Mouse (Mus musculus): ENCODE measurements around the gene Frem2. TPM values are rescaled to one million over a fixed set of nuclear protein-coding genes. Genes with fewer than 3 reads are reported as not detected.

The Frem2 gene
- polyA plus RNA-seq, 1 experiment, result 0.02 TPM

- no peak for TF ChIP-seq TAL1 (IDR thresholded peaks at IDR 0.05; ENCODE audit: low read length)
- TF ChIP-seq GATA1 (IDR thresholded peaks at IDR 0.05; ENCODE audit: low read length), result no peak
- no peak overlapping the region for H3K4me3 ChIP-seq (replicated peaks)
- no peaks in the 10 kb centered on the region for H3K4me1 ChIP-seq (ENCODE audit: control insufficient read depth)
- no peaks in the 10 kb centered on the region for H3K9me3 ChIP-seq (ENCODE audit: control insufficient read depth, low read length)
- no peaks in the 10 kb centered on the region; the same call in 1 of the 2 replicates for H3K36me3 ChIP-seq (ENCODE audit: control insufficient read depth)
- H3K27me3 ChIP-seq (ENCODE audit: control insufficient read depth), result no peaks in the 10 kb centered on the region
Observed at GRCm38 (mm10) chr3:53532091-53532490, 125.1 kb downstream of the Frem2 start.

- no peaks in the 10 kb centered on the region for H3K4me1 ChIP-seq (ENCODE audit: control insufficient read depth)
- TF ChIP-seq TAL1 (IDR thresholded peaks at IDR 0.05; ENCODE audit: low read length), result no peak
- TF ChIP-seq GATA1 (IDR thresholded peaks at IDR 0.05; ENCODE audit: low read length), result no peak
- no peaks in the 10 kb centered on the region for H3K27me3 ChIP-seq (ENCODE audit: control insufficient read depth)
- H3K36me3 ChIP-seq (ENCODE audit: control insufficient read depth), result no peaks in the 10 kb centered on the region
- no peak overlapping the region for H3K4me3 ChIP-seq (replicated peaks)
- H3K9me3 ChIP-seq (ENCODE audit: control insufficient read depth, low read length), result no peaks in the 10 kb centered on the region
Observed at GRCm38 (mm10) chr3:53530305-53530704, 126.8 kb downstream of the Frem2 start.

- no peaks in the 10 kb centered on the region for H3K4me1 ChIP-seq (ENCODE audit: control insufficient read depth)
- no peak overlapping the region for H3K4me3 ChIP-seq (replicated peaks)
- TF ChIP-seq GATA1 (IDR thresholded peaks at IDR 0.05; ENCODE audit: low read length), result no peak
- TF ChIP-seq TAL1 (IDR thresholded peaks at IDR 0.05; ENCODE audit: low read length), result no peak
- H3K36me3 ChIP-seq (ENCODE audit: control insufficient read depth), result no peaks in the 10 kb centered on the region
- no peaks in the 10 kb centered on the region for H3K9me3 ChIP-seq (ENCODE audit: control insufficient read depth, low read length)
- no peaks in the 10 kb centered on the region for H3K27me3 ChIP-seq (ENCODE audit: control insufficient read depth)
Observed at GRCm38 (mm10) chr3:53525737-53526136, 131.4 kb downstream of the Frem2 start.

- Histone ChIP-seq H3K27me3 (ENCODE audit: control insufficient read depth) (no peaks in the 10 kb centered on the region), H3K36me3 (ENCODE audit: control insufficient read depth) (no peaks in the 10 kb centered on the region), H3K4me3 (replicated peaks) (no peak overlapping the region), H3K9me3 (ENCODE audit: control insufficient read depth, low read length) (no peaks in the 10 kb centered on the region), H3K4me1 (ENCODE audit: control insufficient read depth) (no peaks in the 10 kb centered on the region)
- TF ChIP-seq TAL1 (IDR thresholded peaks at IDR 0.05; ENCODE audit: low read length) (no peak), GATA1 (IDR thresholded peaks at IDR 0.05; ENCODE audit: low read length) (no peak)
Observed at GRCm38 (mm10) chr3:53522794-53523193, 134.4 kb downstream of the Frem2 start.

- Histone ChIP-seq H3K36me3 (ENCODE audit: control insufficient read depth) (no peaks in the 10 kb centered on the region), H3K4me1 (ENCODE audit: control insufficient read depth) (no peaks in the 10 kb centered on the region), H3K9me3 (ENCODE audit: control insufficient read depth, low read length) (no peaks in the 10 kb centered on the region), H3K27me3 (ENCODE audit: control insufficient read depth) (no peaks in the 10 kb centered on the region), H3K4me3 (replicated peaks) (no peak overlapping the region)
- TF ChIP-seq GATA1 (IDR thresholded peaks at IDR 0.05; ENCODE audit: low read length) (no peak), TAL1 (IDR thresholded peaks at IDR 0.05; ENCODE audit: low read length) (no peak)
Observed at GRCm38 (mm10) chr3:53514221-53515065, 142.7 kb downstream of the Frem2 start.

- H3K4me1 ChIP-seq (ENCODE audit: control insufficient read depth), result no peaks in the 10 kb centered on the region
- H3K27me3 ChIP-seq (ENCODE audit: control insufficient read depth), result no peaks in the 10 kb centered on the region
- TF ChIP-seq TAL1 (IDR thresholded peaks at IDR 0.05; ENCODE audit: low read length), result no peak
- no peaks in the 10 kb centered on the region for H3K36me3 ChIP-seq (ENCODE audit: control insufficient read depth)
- no peaks in the 10 kb centered on the region for H3K9me3 ChIP-seq (ENCODE audit: control insufficient read depth, low read length)
- H3K4me3 ChIP-seq (replicated peaks), result no peak overlapping the region
Observed at GRCm38 (mm10) chr3:53513096-53513495, 144.1 kb downstream of the Frem2 start.

- Histone ChIP-seq H3K27me3 (ENCODE audit: control insufficient read depth) (no peaks in the 10 kb centered on the region), H3K4me1 (ENCODE audit: control insufficient read depth) (no peaks in the 10 kb centered on the region), H3K36me3 (ENCODE audit: control insufficient read depth) (no peaks in the 10 kb centered on the region), H3K9me3 (ENCODE audit: control insufficient read depth, low read length) (no peaks in the 10 kb centered on the region), H3K4me3 (replicated peaks) (no peak overlapping the region)
- TF ChIP-seq GATA1 (IDR thresholded peaks at IDR 0.05; ENCODE audit: low read length), result no peak
- no peak for TF ChIP-seq TAL1 (IDR thresholded peaks at IDR 0.05; ENCODE audit: low read length)
Observed at GRCm38 (mm10) chr3:53502428-53502827, 154.7 kb downstream of the Frem2 start.

- Histone ChIP-seq H3K4me3 (replicated peaks) (no peak overlapping the region), H3K4me1 (ENCODE audit: control insufficient read depth) (no peaks in the 10 kb centered on the region), H3K9me3 (ENCODE audit: control insufficient read depth, low read length) (no peaks in the 10 kb centered on the region), H3K27me3 (ENCODE audit: control insufficient read depth) (no peaks in the 10 kb centered on the region), H3K36me3 (ENCODE audit: control insufficient read depth) (no peaks in the 10 kb centered on the region)
- TF ChIP-seq TAL1 (IDR thresholded peaks at IDR 0.05; ENCODE audit: low read length) (no peak), GATA1 (IDR thresholded peaks at IDR 0.05; ENCODE audit: low read length) (no peak)
Observed at GRCm38 (mm10) chr3:53498351-53498905, 158.7 kb downstream of the Frem2 start.

GRCm38 (mm10) chr3:53488353-53488752, 168.8 kb downstream of the Frem2 start, which contains the start of gene Stoml3:
Gene Stoml3, plus strand, starts transcription at chr3:53488653.
- Histone ChIP-seq H3K36me3 (ENCODE audit: control insufficient read depth) (no peaks in the 10 kb centered on the region), H3K4me3 (replicated peaks) (no peak within 1 kb of the TSS), H3K27me3 (ENCODE audit: control insufficient read depth) (no peaks in the 10 kb centered on the region), H3K4me1 (ENCODE audit: control insufficient read depth) (no peaks in the 10 kb centered on the region), H3K9me3 (ENCODE audit: control insufficient read depth, low read length) (no peaks in the 10 kb centered on the region)
- TF ChIP-seq TAL1 (IDR thresholded peaks at IDR 0.05; ENCODE audit: low read length), result no peak
- no peak for TF ChIP-seq GATA1 (IDR thresholded peaks at IDR 0.05; ENCODE audit: low read length)

All from erythroblast, embryonic 14.5 days (primary cell).